Mouse (Mus musculus) megakaryocyte, embryonic 14.5 days (primary cell): ENCODE data around the gene Lhx3.

Source experiments
- FLI1 ChIP-seq: IDR thresholded peaks from 2 replicates; pipeline ENCODE4 v1.6.1; 2012; ENCODE audit warnings: low read length, inconsistent platforms, mixed read lengths
- GATA1 ChIP-seq: IDR thresholded peaks from 3 replicates; pipeline ENCODE4 v1.6.1; 2012; ENCODE audit warnings: mixed read lengths, low read length, inconsistent platforms, borderline replicate concordance

GRCm38 (mm10) chr2:26184352-26184751, 23.7 kb downstream of the Lhx3 start:
- TF ChIP-seq FLI1 (no peak), GATA1 (no peak)
